Mouse (Mus musculus) liver, embryonic 12.5 days (tissue): ENCODE results near the gene Mycbpap. TPM values are rescaled to one million over a fixed set of nuclear protein-coding genes. Genes with fewer than 3 reads are reported as not detected.

ENCODE experiments used
- ATAC-seq: fragments of 200-750 bp; cut with Nextera tagmentation; 2 replicates; pipeline ENCODE4 v1.8.0; 2017; ENCODE audit warnings: moderate number of reproducible peaks, mild to moderate bottlenecking, moderate library complexity
- H3K27ac ChIP-seq: fragments of 300-500 bp; sonication (generic); 2 replicates; pipeline ENCODE4 v1.5.1; 2016; ENCODE audit warnings: mild to moderate bottlenecking
- H3K27me3 ChIP-seq: fragments of 300-500 bp; sonication (generic); replicated peaks from 2 replicates; pipeline ENCODE4 v1.6.1; 2016; ENCODE audit warnings: mild to moderate bottlenecking, moderate library complexity
- H3K36me3 ChIP-seq: fragments of 300-500 bp; sonication (generic); 2 replicates; pipeline ENCODE4 v1.6.1; 2016; ENCODE audit warnings: mild to moderate bottlenecking, moderate library complexity
- H3K4me1 ChIP-seq: fragments of 300-500 bp; sonication (generic); 2 replicates; pipeline ENCODE4 v1.6.1; 2016
- H3K4me2 ChIP-seq: fragments of 300-500 bp; sonication (generic); 2 replicates; pipeline ENCODE4 v1.6.1; 2016; ENCODE audit warnings: mild to moderate bottlenecking, moderate library complexity
- H3K4me3 ChIP-seq: fragments of 300-500 bp; sonication (generic); 2 replicates; pipeline ENCODE4 v1.5.1; 2016; ENCODE audit warnings: mild to moderate bottlenecking, moderate library complexity
- H3K9ac ChIP-seq: fragments of 300-500 bp; sonication (generic); 2 replicates; pipeline ENCODE4 v1.6.1; 2016; ENCODE audit warnings: mild to moderate bottlenecking, moderate library complexity
- H3K9me3 ChIP-seq: fragments of 300-500 bp; sonication (generic); replicated peaks from 2 replicates; pipeline ENCODE4 v1.6.1; 2016; ENCODE audit warnings: mild to moderate bottlenecking, moderate library complexity
- WGBS: fragments of 180-500 bp; shearing (Covaris S2); methylation state at CpG from one replicate; pipeline ENCODE4 v1.1.7; 2016; ENCODE audit not compliant: insufficient replicate concordance; 5-methylcytosine and 5-hydroxymethylcytosine counted together
- polyA plus RNA-seq: library from polyadenylated mRNA; unstranded; fragments of >200 nt; fragmentation: Nextera tagmentation; extraction: Ambion mirVana; gene quantifications from 2 replicates; pipeline ENCODE4 v1.2.1, GENCODE M21; 2016

Mycbpap gene
- polyA plus RNA-seq, 1 experiment from 2014 or later, result 0.37 TPM

DNA sequence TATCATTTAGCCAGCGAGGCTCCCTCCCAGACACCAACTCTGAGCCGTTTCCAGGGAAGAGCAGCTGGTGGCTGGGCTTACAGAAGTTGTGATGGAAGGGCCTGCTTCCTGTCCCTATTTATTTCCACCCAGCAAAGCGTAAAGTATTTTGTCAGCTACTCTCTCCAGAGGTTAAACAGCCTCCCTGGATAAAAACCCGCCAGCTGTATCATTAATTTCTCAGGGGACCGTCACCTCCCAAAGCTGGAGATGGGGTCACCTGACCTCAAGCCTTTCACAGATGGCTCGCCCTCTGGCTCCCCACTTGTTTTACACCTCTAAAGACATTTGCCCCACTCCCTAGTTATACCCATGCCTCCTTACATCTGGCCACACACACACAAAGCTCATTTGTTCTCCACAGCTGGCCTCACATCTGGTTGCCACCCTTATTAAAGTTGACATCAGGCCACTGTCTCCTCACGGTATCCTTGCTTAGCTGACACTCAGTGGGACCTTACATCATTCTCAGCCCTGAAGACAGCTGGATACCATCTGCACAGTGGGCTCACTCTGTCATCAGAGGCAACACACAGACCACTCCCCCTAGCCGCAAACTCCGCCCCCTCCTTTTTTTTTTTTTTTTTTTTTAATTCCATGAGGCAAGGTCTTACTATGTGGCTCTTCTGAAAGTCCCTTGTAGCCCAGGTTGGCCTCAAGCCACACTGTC lies 4.8 kb upstream of the Mycbpap start:
- H3K27ac ChIP-seq, result no peak overlapping the region
- WGBS, result 56% methylated on average over 9 of the region's 9 CpGs
- peaks cover 9% of the 10 kb centered on the region for H3K4me1 ChIP-seq
- 0 out of 2 replicates have a peak, but pooled peaks cover 12% of the 10 kb centered on the region for H3K27me3 ChIP-seq
- H3K36me3 ChIP-seq, result no peaks in the 10 kb centered on the region
- no peak overlapping the region for H3K4me3 ChIP-seq
- no peak overlapping the region for H3K9ac ChIP-seq
- H3K9me3 ChIP-seq, result no peaks in the 10 kb centered on the region
- ATAC-seq, result no peak
- H3K4me2 ChIP-seq, result no peak overlapping the region

GRCm38 (mm10) chr11:94513452-94513851 lies 8.1 kb downstream of the Mycbpap start:
- no peaks in the 10 kb centered on the region for H3K9me3 ChIP-seq
- ATAC-seq, result no peak
- H3K4me2 ChIP-seq, result no peak overlapping the region
- WGBS, result 58% methylated on average over 9 of the region's 9 CpGs
- H3K27me3 ChIP-seq, result peaks cover 17% of the 10 kb centered on the region
- H3K4me1 ChIP-seq, result no peaks in the 10 kb centered on the region
- H3K9ac ChIP-seq, result no peak overlapping the region
- H3K27ac ChIP-seq, result no peak overlapping the region
- no peak overlapping the region for H3K4me3 ChIP-seq
- H3K36me3 ChIP-seq, result no peaks in the 10 kb centered on the region

- H3K4me1 ChIP-seq, result no peaks in the 10 kb centered on the region
- H3K27ac ChIP-seq, result no peak overlapping the region
- no peaks in the 10 kb centered on the region for H3K9me3 ChIP-seq
- ATAC-seq, result no peak
- H3K9ac ChIP-seq, result no peak overlapping the region
- H3K27me3 ChIP-seq, result peaks cover 29% of the 10 kb centered on the region
- H3K36me3 ChIP-seq, result no peaks in the 10 kb centered on the region
- H3K4me3 ChIP-seq, result no peak overlapping the region
- no peak overlapping the region for H3K4me2 ChIP-seq
- WGBS, result 66% methylated on average over 10 of the region's 10 CpGs
Observed at GRCm38 (mm10) chr11:94508976-94509375, 12.6 kb downstream of the Mycbpap start.

- ATAC-seq, result no peak
- H3K9me3 ChIP-seq, result no peaks in the 10 kb centered on the region
- peaks cover 82% of the 10 kb centered on the region for H3K27me3 ChIP-seq
- no peak overlapping the region for H3K4me3 ChIP-seq
- 0 out of 2 replicates have a peak, but pooled peaks cover 6% of the 10 kb centered on the region for H3K4me1 ChIP-seq
- H3K9ac ChIP-seq, result no peak overlapping the region
- H3K4me2 ChIP-seq, result no peak overlapping the region
- 63% methylated on average over 8 of the region's 8 CpGs for WGBS
- H3K27ac ChIP-seq, result no peak overlapping the region
- no peaks in the 10 kb centered on the region for H3K36me3 ChIP-seq
Observed at GRCm38 (mm10) chr11:94501482-94501881, 20.1 kb downstream of the Mycbpap start.

DNA sequence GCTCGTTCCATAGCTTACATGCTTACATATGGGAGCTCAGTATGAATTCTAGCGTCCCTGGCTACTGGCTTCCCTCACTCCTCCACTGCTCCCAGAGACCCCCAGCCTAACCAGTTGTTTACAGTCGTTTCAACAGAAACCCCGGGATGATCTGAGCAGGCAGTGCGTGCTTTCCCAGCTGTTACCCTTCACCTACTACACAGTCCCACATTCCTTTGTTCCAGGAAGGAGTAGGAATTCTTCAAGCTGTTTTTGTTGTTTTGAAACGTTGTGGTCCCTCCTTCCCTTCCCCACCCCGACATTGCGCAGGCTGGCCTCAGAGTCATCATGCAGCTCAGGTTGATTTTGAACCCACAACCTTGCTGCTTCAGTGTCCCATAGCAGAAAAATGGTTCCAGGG lies 21.2 kb downstream of the Mycbpap start:
- Histone ChIP-seq H3K9ac (no peak overlapping the region), H3K4me1 (0 out of 2 replicates have a peak, but pooled peaks cover 6% of the 10 kb centered on the region), H3K4me2 (peak overlapping the region; percentile 53; the same call in 1 of the 2 replicates), H3K36me3 (no peaks in the 10 kb centered on the region), H3K4me3 (no peak overlapping the region), H3K9me3 (no peaks in the 10 kb centered on the region), H3K27ac (no peak overlapping the region), H3K27me3 (peaks cover 84% of the 10 kb centered on the region)
- 25% methylated on average over 8 of the region's 8 CpGs for WGBS
- no peak for ATAC-seq

- WGBS, result 2% methylated on average over 26 of the region's 26 CpGs
- ATAC-seq, result 0 out of 2 replicates have a peak, but pooled peaks have one; percentile 21
- Histone ChIP-seq H3K4me3 (no peak within 1 kb of the TSS; the same call in 1 of the 2 replicates), H3K36me3 (no peaks in the 10 kb centered on the region), H3K9me3 (no peaks in the 10 kb centered on the region), H3K4me1 (0 out of 2 replicates have a peak, but pooled peaks cover 6% of the 10 kb centered on the region), H3K27ac (no peak within 1 kb of the TSS), H3K27me3 (peaks cover 89% of the 10 kb centered on the region), H3K9ac (no peak within 1 kb of the TSS), H3K4me2 (peak within 1 kb of the TSS; percentile 53)
Observed at GRCm38 (mm10) chr11:94499661-94500152, 21.8 kb downstream of the Mycbpap start, which contains the start of gene Epn3. TSS of gene Epn3 (minus strand) at chr11:94499974.

DNA sequence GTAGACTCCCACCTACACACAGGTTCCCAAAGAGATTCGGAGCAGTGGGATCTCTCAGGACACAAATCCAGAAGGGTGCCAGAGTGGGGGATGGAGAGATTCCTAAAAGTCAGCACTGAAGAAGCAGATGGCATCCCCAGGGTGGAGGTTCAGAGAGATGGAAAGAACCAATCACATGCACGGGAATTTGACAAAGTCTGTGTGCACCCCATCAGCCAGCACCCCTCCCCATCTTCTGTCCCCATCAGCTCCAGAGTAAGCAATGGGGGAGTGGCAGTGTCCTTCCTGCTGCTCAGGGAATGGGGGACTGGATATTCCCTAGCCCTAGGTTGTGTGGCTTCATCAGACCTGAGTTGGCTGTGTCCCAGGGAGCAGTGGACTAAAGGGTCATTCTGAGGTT lies 22.5 kb downstream of the Mycbpap start:
- no peak overlapping the region for H3K9ac ChIP-seq
- H3K36me3 ChIP-seq, result no peaks in the 10 kb centered on the region

GRCm38 (mm10) chr11:94498093-94498996 lies 23.2 kb downstream of the Mycbpap start:
- Histone ChIP-seq H3K9ac (no peak overlapping the region), H3K4me2 (no peak overlapping the region), H3K4me3 (no peak overlapping the region), H3K4me1 (0 out of 2 replicates have a peak, but pooled peaks cover 6% of the 10 kb centered on the region), H3K27ac (no peak overlapping the region), H3K36me3 (no peaks in the 10 kb centered on the region), H3K27me3 (peaks cover 95% of the 10 kb centered on the region), H3K9me3 (no peaks in the 10 kb centered on the region)
- WGBS, result 30% methylated on average over 19 of the region's 19 CpGs
- no peak for ATAC-seq

More for the DNA sequence above, 22.5 kb downstream of the Mycbpap start:
- Histone ChIP-seq H3K27me3 (peaks cover 93% of the 10 kb centered on the region), H3K4me1 (0 out of 2 replicates have a peak, but pooled peaks cover 6% of the 10 kb centered on the region), H3K4me3 (no peak overlapping the region), H3K9me3 (no peaks in the 10 kb centered on the region), H3K4me2 (no peak overlapping the region), H3K27ac (no peak overlapping the region)
- WGBS, result 15% methylated on average over 2 of the region's 2 CpGs
- no peak for ATAC-seq

DNA sequence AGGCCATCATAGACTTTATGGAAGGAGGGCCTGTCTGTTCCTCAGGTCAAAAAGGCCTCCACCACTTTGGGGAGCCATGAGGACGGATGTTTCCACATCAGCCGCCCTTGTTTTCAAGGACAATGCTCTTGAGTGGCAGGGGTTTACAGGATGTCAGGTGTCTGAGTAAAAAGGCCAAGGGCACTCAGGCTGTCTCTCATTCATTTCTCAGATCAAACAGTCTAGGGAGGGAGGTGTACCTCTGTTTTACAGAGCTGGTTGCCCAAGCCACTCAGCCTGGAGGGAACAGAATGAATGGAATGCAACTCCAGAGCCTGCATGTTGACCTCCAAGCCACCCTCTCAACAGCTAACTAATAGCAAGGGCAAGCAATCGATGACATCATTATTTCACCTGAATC lies 26.1 kb downstream of the Mycbpap start:
- Histone ChIP-seq H3K4me1 (peaks cover 15% of the 10 kb centered on the region; the same call in 1 of the 2 replicates), H3K27me3 (peaks cover 96% of the 10 kb centered on the region), H3K36me3 (no peaks in the 10 kb centered on the region), H3K27ac (no peak overlapping the region), H3K4me3 (no peak overlapping the region), H3K4me2 (no peak overlapping the region), H3K9ac (no peak overlapping the region), H3K9me3 (no peaks in the 10 kb centered on the region)
- no peak for ATAC-seq
- WGBS, result 49% methylated on average over 3 of the region's 3 CpGs

- no peak for ATAC-seq
- peaks cover 96% of the 10 kb centered on the region for H3K27me3 ChIP-seq
- WGBS, result 41% methylated on average over 7 of the region's 7 CpGs
Observed at GRCm38 (mm10) chr11:94491749-94492099, 29.8 kb downstream of the Mycbpap start.

DNA sequence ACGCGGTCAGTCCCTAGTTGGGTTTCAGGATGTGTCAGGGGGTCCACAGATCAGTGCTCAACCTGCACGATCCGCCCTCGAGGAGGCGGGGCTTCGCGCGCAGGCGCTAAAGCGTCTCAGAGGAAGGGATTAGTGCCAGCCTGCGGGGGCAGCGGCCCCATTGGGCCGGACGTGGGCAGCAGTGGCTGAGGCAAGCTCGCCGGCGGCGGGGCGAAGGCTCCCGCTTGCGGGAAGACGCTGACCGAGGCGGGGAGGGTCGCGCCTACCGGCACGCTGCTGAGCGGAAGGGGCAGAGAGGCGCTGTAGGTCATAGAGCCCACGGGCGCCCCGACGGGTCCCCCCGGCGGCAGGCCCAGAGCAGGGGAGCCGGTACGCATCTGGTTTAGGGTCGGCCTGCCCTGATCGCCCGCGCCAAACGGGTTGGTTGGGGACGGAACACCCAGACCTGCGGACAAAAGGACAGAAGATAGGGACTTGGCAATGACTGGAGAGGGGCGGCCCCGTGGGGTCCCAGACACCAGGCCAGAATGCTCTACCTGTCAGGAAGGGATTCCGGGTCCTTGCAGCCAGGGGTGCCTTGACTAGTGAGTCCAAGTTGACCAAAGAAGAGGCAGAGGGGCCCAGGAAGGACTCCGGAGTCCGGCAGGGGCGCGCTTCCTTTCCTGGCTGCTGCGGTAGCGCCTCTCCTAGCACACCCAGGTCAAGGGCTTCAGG lies 30.4 kb downstream of the Mycbpap start:
- H3K27me3 ChIP-seq, result peaks cover 96% of the 10 kb centered on the region
- no peaks in the 10 kb centered on the region for H3K36me3 ChIP-seq
- no peak overlapping the region for H3K27ac ChIP-seq
- peaks cover 9% of the 10 kb centered on the region; the same call in 1 of the 2 replicates for H3K4me1 ChIP-seq
- peak overlapping the region; percentile 43 for H3K4me3 ChIP-seq
- no peaks in the 10 kb centered on the region for H3K9me3 ChIP-seq
- peak overlapping the region; percentile 58 for H3K4me2 ChIP-seq
- H3K9ac ChIP-seq, result peak overlapping the region; percentile 3; the same call in 1 of the 2 replicates
- WGBS, result 6% methylated on average over 55 of the region's 55 CpGs
- ATAC-seq, result no peak

More at GRCm38 (mm10) chr11:94491749-94492099, 29.8 kb downstream of the Mycbpap start:
- Histone ChIP-seq H3K27ac (no peak overlapping the region), H3K4me1 (peaks cover 9% of the 10 kb centered on the region; the same call in 1 of the 2 replicates), H3K4me3 (no peak overlapping the region), H3K4me2 (peak overlapping the region; percentile 58; the same call in 1 of the 2 replicates), H3K9me3 (no peaks in the 10 kb centered on the region), H3K9ac (no peak overlapping the region), H3K36me3 (no peaks in the 10 kb centered on the region)
